Mouse (Mus musculus) heart, adult 11 months (tissue): ENCODE data around the gene Tsg101.

Experiments used
- DNase-seq: peaks from one replicate; pipeline ENCODE4 v3.0.0; 2022

Gene Tsg101

DNA sequence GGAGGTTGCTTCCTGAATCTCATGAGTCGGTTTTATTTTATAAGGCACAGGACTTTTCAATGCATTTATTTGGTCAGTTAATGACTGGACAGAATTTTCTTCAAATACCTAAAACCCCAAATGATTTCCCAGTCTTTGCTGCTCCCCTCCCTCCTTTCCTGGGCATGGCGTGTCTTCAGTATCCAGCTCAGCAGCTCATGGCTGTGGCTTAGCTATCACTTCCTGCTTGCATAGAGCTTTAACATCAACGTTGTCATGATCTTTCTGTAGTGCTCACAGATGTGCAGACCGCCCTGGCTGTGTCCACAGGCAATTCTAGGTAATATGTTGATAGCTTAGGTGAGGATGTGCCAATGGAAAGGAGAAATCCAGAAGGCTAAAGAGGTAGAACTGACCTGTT lies 47.8 kb downstream of the Tsg101 start:
- no peak for DNase-seq

DNA sequence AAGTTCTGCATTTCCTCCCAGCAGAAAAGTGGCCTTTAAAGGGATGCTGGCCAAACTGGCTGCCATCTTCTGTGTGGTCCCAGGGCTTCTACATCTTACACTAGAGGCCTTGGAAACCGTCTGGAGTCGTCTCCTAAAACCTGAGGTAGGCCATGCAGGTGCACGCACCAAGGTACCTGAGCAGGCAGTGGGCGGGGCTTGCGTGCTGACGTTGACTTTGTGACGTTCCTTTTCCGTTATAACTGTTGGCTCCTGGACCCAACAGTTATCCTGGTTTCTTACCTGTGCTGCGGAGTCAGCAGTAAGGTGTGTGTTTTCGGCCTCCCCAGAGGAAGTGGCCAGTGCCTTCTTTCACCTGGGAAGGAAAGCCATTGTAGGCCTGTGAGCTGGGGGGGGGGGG lies 58.8 kb downstream of the Tsg101 start, which contains the start of gene Ldhc:
Gene Ldhc, plus strand, starts transcription at position 208 of the 400 bp plus-strand sequence.
- DNase-seq: no peak

DNA sequence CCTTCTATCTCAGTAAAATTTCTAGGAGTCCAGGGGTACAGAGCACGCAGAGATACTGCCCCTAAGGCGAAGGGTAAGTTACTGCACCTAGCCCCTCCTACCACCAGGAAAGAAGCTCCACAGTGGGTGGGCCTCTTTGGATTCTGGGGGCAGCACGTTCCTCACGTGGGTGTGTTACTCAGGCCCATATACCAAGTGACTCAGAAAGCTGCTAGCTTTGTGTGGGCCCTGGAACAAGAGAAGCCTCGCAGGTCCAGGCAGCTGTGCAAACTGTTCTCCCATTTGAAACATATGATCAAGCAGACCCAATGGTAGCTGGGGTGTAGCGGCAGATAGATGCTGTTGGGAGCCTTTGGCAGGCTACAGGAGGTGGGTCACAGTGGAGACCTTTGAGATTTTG lies 60.7 kb downstream of the Tsg101 start:
- no peak for DNase-seq

DNA sequence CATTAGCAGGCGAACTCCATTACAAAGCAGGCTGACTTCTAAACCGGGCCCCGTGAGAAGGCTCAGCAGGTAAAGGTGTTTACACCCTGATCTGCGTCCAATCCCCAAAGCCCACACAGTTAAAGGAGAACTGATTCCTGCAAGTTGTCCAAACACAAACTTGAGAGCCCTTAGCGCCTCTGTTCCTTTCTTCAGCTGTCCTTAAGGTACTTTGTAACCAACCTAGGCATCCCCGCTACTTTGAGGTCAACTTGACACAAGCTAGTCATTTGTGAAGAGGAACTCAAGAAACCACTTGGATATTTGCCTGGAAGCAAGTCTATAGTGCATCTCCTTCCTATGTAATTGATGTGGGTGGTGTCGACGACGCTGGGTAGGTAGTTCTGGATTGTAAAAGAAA lies 62.3 kb downstream of the Tsg101 start:
- DNase-seq: no peak

DNA sequence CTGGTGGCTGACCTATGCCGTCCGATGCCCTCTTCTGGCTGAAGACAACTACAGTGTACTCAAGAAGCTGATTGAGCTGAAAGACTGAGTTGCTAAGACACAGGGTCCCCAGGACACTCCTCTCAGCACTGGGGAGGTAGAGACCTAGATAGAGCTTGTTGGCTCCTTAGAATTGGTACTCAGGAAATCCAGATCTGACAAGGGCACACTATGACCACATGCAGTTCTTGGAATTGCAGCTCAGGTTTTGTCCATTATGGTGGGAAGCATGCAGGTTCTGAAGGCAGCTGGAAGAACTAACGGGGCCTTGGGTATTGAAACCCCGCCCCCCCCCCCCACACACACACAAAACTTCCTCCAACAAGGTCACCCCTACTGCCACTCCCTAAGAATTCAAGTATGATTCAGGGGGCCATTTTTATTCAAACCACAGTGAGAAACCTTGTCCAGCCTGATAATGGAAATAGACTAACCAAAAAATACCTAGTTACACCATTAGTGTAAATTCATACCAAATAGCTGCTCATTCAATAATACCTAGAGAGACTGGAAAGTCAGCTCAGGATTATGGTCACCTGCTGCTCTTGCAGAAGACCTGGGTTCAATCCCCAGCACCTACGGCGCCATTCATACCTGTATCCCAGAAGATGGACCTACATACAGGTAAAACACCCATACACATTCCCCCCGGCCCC lies 63.8 kb downstream of the Tsg101 start:
- DNase-seq: no peak

DNA sequence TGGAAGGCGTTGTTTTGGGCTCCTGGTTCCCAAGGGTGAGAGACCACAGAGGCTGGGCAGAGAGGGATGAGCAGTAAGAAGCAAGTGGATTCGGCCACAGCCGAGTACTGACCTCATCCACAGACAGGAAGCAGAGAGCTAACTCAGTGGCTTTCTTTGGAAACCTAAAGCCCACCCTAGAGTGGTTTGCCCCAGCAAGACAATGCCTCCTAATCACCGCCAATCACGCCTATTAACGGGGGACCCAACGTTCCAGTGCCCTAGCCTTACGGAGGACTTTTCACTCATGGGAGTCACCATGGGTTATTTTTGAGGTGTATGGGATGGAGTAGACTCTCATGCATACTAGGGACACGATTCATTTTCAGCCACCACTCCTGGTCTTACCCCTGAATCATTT lies 66.4 kb downstream of the Tsg101 start:
- DNase-seq: no peak

DNA sequence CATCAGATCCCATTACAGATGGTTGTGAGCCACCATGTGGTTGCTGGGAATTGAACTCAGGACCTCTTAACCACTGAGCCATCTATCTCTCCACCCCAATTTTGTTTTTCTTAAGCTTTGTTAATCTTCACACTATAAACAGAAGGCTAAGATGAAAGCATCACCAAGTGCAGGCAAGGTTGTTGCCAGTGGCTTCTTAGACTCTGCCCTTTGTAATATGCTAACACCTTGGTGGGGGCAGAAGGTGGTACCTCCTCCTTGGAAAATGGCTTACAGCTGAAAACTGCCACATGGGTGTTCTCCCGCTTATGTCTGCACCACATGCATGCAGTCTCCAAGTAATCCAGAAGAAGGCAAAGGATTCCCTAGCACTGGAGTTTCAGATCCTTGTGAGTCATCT lies 67.1 kb downstream of the Tsg101 start:
- no peak for DNase-seq

DNA sequence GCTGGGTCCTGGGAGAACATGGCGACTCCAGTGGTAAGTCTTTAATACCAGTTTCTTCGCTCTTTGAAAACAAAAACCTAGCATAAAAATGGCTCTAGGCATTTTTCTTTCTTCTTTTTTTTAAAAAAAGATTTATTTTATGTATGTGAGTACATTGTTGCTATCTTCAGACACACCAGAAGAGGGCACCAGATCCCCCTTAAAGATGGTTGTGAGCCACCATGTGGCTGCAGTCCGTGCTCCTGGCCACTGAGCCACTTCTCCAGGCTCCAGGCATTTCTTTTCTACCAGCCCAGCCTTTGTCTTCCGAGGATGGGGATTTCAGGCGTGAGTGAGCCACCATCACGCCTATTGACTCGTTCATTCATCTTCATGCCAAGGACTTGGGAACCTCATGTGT lies 68.7 kb downstream of the Tsg101 start:
- no peak for DNase-seq

DNA sequence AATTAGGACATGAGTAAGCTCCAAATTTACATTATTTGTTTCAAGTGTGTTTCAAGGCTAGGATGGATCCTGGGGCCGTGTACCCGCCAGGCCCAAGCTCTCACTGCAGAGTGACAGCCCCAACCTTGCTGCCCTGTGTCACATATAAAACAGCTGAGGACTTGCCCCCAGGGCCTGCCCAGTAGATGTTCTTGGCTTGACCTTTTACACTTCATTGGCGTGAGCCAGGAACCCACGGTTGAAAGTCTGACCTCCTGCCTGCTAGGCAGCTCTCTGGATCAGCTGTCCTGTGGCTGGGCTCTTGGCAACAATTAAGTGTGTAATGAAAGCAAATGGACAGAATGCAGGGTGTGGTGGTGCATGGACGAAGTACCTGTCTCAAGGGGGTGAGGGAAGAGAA lies 70.5 kb downstream of the Tsg101 start:
- peak; percentile 91 for DNase-seq

DNA sequence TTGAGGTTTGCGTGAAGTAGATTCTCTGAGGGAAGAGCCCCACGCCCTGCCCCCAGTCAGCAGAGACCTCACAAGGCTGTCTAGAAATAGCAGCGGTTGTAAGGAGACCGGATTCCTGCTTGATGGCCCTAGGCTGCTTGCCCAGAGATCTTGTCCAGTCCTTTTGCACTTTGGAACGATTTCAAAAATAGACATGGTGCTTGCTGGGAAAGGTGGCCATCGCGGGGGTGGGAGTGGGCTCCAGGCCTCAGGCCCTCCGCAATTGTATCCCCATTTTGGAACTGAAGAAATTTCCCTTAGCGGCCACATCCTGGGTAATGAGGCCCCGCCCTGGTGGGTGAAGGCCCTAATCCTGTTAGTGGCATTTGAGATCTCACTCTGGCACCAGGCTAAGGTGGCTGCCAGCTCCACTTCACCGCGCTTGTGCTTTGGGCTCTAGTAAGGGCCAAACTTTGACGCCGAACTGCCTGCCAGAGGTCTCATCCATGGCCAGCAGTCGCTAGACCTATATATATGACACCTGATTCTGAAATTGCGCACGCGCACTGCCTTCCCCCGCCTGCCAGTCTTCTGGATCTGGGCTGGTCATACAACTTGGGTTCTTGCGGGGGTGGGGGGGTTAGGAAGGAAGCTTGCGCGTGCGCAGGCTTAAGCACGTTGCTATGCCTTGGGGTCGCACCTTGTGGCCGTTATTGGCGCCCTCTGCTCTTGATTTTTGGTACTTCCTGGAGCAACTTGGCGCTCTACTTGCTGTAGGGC lies 73.1 kb downstream of the Tsg101 start:
- DNase-seq: peak; percentile 98

DNA sequence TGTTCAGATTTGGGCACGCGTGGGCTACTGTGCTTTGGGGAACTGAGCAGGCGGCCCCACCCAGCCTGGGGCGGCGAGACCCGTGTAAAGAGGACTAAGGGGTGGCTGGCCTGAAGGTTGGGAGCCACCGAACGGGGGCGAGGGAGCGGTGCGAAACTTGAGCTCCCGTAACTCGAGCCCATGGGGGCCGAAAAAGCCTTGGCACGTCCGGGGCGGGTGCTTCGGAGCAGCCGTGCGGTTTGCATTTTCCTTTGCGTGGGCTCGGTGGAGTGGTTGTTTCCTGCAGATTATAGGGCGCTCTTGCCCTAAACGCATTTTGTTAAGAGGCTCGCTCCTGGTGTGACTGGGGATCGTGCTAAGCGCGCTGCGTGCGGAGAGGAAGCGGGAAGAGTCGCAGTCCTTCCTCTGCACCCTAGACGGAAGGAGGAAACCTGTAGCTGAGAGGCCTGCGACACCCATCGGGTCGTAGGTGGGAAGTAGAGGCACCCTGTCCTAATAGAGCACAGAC lies 73.7 kb downstream of the Tsg101 start:
- DNase-seq: no peak

DNA sequence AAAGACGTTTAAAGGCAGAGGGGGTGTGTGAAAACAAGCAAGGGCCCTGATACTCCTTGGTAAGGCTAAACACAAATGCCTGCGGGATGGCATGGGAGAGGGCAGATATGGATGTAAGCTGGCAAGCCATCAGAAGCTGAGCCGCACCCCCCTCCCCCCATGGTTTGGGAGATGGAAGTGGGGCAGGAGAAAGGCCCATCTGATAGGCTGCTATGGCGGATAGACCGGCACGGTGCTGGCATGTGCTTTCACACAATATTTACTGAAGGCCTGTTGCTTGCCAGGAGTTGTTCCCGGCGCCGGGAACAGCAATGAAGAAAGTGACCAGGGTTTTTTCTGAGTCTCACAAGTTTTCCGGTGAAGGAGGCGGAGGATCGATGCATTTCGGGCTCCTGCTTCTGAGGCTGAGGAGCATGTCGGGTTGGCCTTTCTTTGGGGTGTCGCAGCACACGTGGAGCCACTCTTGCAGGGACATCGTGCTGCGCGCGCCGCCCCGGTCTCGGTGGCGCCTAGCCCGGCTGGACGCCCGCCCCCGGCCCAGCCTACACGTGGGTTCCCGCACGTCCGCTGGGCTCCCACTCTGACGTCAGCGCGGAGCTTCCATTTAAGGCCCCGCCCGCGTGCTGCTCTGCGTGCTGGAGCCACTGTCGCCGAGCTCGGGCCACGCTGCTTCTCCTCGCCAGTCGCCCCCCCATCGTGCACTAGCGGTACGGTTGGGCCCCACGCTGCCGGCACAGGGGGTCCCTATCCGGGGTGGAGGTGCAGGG lies 74.4 kb downstream of the Tsg101 start:
- peak; percentile 99 for DNase-seq

DNA sequence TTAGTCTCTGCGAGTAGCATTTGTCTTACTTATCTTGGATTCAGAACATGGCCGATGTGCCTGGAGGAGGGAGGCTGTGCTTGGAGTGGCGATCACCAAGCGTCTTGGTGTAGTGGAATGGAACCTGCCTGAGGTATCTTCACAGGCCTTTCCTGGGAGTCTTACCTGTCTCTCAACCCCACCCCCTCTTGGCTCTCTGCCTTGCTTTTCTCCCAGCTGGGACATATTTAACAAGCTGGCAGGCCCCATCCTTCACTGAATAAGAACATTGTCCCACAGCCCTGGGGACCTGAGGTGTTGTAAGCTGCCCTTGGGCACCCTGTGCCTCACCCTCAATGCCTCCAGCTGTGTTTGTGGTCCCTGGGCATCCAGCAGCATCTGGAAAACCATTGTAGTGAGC lies 76.2 kb downstream of the Tsg101 start:
- DNase-seq: no peak

DNA sequence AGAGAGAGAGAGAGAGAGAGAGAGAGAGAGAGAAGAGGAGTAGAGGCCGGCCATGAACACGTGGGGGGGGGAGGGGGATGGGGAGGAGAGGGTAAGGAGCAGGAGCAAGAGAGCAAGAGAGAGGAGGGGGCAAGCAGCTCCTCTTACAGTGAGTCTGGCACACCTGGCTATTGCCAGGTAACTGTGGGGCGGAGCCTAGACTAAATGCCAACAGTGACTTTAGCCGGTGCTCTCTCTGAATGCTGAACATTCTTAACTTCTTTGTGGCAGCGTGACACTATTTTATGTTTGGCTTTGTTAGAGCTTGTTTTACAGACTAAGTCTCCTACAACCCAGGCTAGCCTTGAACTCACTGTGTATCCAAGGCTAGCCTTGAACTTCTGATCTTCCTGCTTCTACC lies 77.5 kb downstream of the Tsg101 start:
- DNase-seq: no peak

DNA sequence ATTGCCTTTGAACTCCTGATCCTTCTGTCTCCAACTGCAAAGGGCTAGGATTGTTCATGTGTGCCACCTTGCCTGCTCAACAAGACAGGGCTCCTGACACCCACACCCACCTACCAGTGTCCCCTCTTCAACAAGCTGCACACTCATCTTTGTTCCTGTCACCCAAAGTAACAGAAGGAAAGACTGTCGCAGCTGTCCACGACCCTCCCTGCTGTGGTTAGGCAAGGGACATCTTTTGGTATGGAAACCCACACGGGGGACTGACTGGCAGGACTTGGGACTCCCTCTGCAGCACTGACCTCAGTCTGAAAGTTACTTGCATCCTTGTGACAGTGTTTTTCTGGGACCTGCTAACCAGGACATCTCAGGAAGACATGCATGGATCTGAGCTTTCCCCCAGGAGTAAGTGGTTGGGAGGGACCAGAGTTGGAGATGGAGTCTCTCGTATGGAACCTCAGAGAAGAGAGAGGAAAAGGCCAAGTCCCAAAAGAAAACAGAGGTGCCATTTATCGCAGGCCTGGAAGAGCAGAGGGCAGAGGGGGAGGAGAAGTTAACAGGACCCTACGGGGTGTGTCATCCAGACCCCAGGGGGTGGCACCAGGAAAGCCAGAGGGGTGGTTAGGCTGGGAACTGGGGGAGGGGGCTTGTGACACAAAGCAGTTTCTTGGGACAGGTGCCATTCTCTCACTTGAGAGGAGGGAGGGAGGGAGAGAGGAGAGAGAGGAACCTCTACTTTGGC lies 78.8 kb downstream of the Tsg101 start, which contains the start of gene Ldha:
Gene Ldha, plus strand, starts transcription at position 689 of the 739 bp plus-strand sequence.
- no peak for DNase-seq

DNA sequence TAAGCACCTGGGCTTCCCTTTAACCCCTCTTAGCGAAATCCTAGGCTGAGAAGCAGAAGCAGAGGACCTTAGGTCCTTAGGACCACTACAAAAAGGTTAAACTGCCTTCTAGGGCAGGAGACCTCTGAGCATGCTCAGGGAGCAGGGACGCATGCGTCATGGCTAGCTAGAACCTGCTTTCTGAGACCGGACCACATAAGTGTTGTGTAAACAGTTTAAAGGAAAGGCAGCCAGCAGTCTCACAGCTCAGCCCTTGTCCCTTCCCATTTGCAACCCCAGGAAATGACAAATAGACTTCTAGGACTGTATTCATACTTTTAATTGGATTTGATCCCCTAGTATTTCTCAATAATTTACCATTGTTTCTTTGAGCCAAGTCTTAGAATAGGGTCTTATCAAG lies 79.4 kb downstream of the Tsg101 start:
- DNase-seq: no peak

DNA sequence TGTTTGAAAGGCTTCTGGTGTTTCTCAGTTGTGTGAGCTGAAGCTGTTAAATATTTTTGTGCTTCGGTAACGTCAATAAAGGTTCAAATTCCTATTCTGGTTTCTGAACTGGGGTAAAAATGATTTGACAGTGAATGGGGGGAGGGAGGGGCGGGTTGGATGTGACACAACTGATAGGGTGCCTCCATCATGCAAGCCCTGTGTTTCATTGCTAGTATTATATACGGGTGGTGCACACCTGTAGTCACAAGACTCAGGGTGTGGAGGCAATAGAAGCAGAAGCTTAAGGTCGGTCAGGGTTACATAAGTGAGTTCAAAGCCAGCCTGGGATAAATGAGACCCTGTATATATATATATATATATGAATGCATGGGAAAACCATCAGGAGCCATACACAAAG lies 79.9 kb downstream of the Tsg101 start:
- no peak for DNase-seq

DNA sequence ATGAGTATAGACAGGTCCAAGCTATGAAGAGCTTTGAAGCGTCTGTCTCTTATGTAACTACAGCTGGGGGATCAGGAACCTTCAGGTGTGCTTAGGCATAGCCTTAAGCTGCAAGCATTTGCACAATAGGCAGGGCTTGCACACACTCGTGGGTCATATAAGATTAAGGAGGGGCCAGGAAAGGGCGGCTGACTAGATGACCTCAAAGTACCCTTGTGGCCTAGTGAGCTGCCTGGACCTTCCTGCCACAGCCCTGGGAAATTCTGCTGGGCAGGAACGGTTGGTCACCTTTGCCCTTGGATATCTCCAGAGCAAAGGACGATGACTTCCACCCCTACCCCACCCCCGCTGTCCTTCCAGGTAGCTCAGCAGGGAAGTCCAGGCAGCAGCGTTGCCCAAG lies 80.3 kb downstream of the Tsg101 start:
- peak; percentile 91 for DNase-seq
